Mouse (Mus musculus): ENCODE measurements around the gene Patj. TPM values are rescaled to one million over a fixed set of nuclear protein-coding genes. Genes with fewer than 3 reads are reported as not detected.

Gene Patj
- total and polyA plus RNA-seq, 3 experiments: 0.19 to 0.46 TPM; not detected in 1

- Histone ChIP-seq H3K27me3 (ENCODE audit: control insufficient read depth in 1 of 2, insufficient read depth in 2 of 2, low read length in 2 of 2) (no peaks in the 10 kb centered on the region), H3K27ac (ENCODE audit: control insufficient read depth, low read depth, low read length) (no peak overlapping the region), H3K9ac (ENCODE audit: control insufficient read depth, low read depth, low read length, poor library complexity, severe bottlenecking) (no peak overlapping the region), H3K4me1 (ENCODE audit: control insufficient read depth in 1 of 2, insufficient read depth in 2 of 2, low read length in 2 of 2) (no peaks in the 10 kb centered on the region), H3K79me2 (ENCODE audit: control insufficient read depth, insufficient read depth, low read length, poor library complexity) (no peaks in the 10 kb centered on the region), H3K4me3 (ENCODE audit: control insufficient read depth in 1 of 2, insufficient read depth in 1 of 2, low read depth in 2 of 2, low read length in 2 of 2) (no peak overlapping the region), H3K36me3 (ENCODE audit: control insufficient read depth in 1 of 2, insufficient read depth in 2 of 2, low read length in 2 of 2) (no peaks in the 10 kb centered on the region), H3K9me3 (replicated peaks; ENCODE audit: insufficient read depth, low read length) (no peaks in the 10 kb centered on the region)
- no peak for DNase-seq (ENCODE audit: low read depth, low spot score)
- TF ChIP-seq MAX (IDR thresholded peaks at IDR 0.05; ENCODE audit: low read length) (no peak), ZMIZ1 (IDR thresholded peaks at IDR 0.05; ENCODE audit: low read depth, low read length) (no peak), USF1 (IDR thresholded peaks at IDR 0.05; ENCODE audit: low read depth, low read length) (no peak), E2F4 (IDR thresholded peaks at IDR 0.05; ENCODE audit: borderline replicate concordance, low read depth, low read length) (no peak), SMC3 (IDR thresholded peaks at IDR 0.05; ENCODE audit: low read depth, low read length) (no peak), MAFK (IDR thresholded peaks at IDR 0.05; ENCODE audit: borderline replicate concordance, low read depth, low read length) (no peak), BHLHE40 (IDR thresholded peaks at IDR 0.05; ENCODE audit: borderline replicate concordance, low read depth, low read length) (no peak), RCOR1 (IDR thresholded peaks at IDR 0.05; ENCODE audit: low read depth, low read length) (no peak), GABPA (IDR thresholded peaks at IDR 0.05; ENCODE audit: low read depth, low read length) (no peak), CTCF (IDR thresholded peaks at IDR 0.05 in 2 of 3, conservative IDR thresholded peaks at IDR 0.05 in 1 of 3; ENCODE audit: control insufficient read depth in 1 of 3, insufficient read depth in 1 of 3, low read depth in 2 of 3, low read length in 3 of 3, poor library complexity in 1 of 3, severe bottlenecking in 1 of 3) (no peak), POLR2A (IDR thresholded peaks at IDR 0.05; ENCODE audit: control insufficient read depth in 1 of 2, insufficient read depth in 1 of 2, low read depth in 1 of 2, low read length in 2 of 2, poor library complexity in 1 of 2) (no peak), SIN3A (IDR thresholded peaks at IDR 0.05; ENCODE audit: low read length) (no peak), KAT2A (conservative IDR thresholded peaks at IDR 0.05; ENCODE audit: low read depth, low read length) (no peak), TAL1 (IDR thresholded peaks at IDR 0.05; ENCODE audit: low read length) (no peak), CHD1 (IDR thresholded peaks at IDR 0.05; ENCODE audit: low read depth, low read length) (no peak), MAZ (IDR thresholded peaks at IDR 0.05; ENCODE audit: low read depth, low read length) (no peak), TBP (IDR thresholded peaks at IDR 0.05; ENCODE audit: low read depth, low read length) (no peak), NRF1 (IDR thresholded peaks at IDR 0.05; ENCODE audit: insufficient read depth, low read depth, low read length, poor library complexity, severe bottlenecking) (no peak), MYB (IDR thresholded peaks at IDR 0.05; ENCODE audit: low read depth, low read length) (no peak)
Observed at GRCm38 (mm10) chr4:98686678-98687267, 291.2 kb downstream of the Patj start.

GRCm38 (mm10) chr4:98688116-98688515, 292.5 kb downstream of the Patj start:
- H3K79me2 ChIP-seq (ENCODE audit: control insufficient read depth, insufficient read depth, low read length, poor library complexity): no peaks in the 10 kb centered on the region
- no peaks in the 10 kb centered on the region for H3K4me1 ChIP-seq (ENCODE audit: control insufficient read depth in 1 of 2, insufficient read depth in 2 of 2, low read length in 2 of 2)
- H3K9ac ChIP-seq (ENCODE audit: control insufficient read depth, low read depth, low read length, poor library complexity, severe bottlenecking): no peak overlapping the region
- H3K9me3 ChIP-seq (replicated peaks; ENCODE audit: insufficient read depth, low read length): no peaks in the 10 kb centered on the region
- no peak for DNase-seq (ENCODE audit: low read depth, low spot score)
- H3K27me3 ChIP-seq (ENCODE audit: control insufficient read depth in 1 of 2, insufficient read depth in 2 of 2, low read length in 2 of 2): no peaks in the 10 kb centered on the region
- H3K27ac ChIP-seq (ENCODE audit: control insufficient read depth, low read depth, low read length): no peak overlapping the region
- H3K36me3 ChIP-seq (ENCODE audit: control insufficient read depth in 1 of 2, insufficient read depth in 2 of 2, low read length in 2 of 2): no peaks in the 10 kb centered on the region
- no peak overlapping the region for H3K4me3 ChIP-seq (ENCODE audit: control insufficient read depth in 1 of 2, insufficient read depth in 1 of 2, low read depth in 2 of 2, low read length in 2 of 2)
- TF ChIP-seq NELFE (IDR thresholded peaks at IDR 0.05; ENCODE audit: low read depth, low read length) (no peak), E2F4 (IDR thresholded peaks at IDR 0.05; ENCODE audit: borderline replicate concordance, low read depth, low read length) (no peak), MAFK (IDR thresholded peaks at IDR 0.05; ENCODE audit: borderline replicate concordance, low read depth, low read length) (no peak), ZC3H11A (IDR thresholded peaks at IDR 0.05; ENCODE audit: low read depth, low read length) (no peak), NRF1 (IDR thresholded peaks at IDR 0.05; ENCODE audit: insufficient read depth, low read depth, low read length, poor library complexity, severe bottlenecking) (no peak), POLR2AphosphoS5 (IDR thresholded peaks at IDR 0.05; ENCODE audit: borderline replicate concordance, low read depth, low read length) (no peak), CHD2 (IDR thresholded peaks at IDR 0.05; ENCODE audit: low read length) (no peak), MYB (IDR thresholded peaks at IDR 0.05; ENCODE audit: low read depth, low read length) (no peak), MAZ (IDR thresholded peaks at IDR 0.05; ENCODE audit: low read depth, low read length) (no peak), KAT2A (conservative IDR thresholded peaks at IDR 0.05; ENCODE audit: low read depth, low read length) (no peak), POLR2A (IDR thresholded peaks at IDR 0.05; ENCODE audit: control insufficient read depth in 1 of 2, insufficient read depth in 1 of 2, low read depth in 1 of 2, low read length in 2 of 2, poor library complexity in 1 of 2) (no peak), GATA1 (IDR thresholded peaks at IDR 0.05; ENCODE audit: low read depth, low read length) (no peak), EP300 (IDR thresholded peaks at IDR 0.05; ENCODE audit: low read depth in 1 of 2, low read length in 2 of 2) (no peak), JUND (IDR thresholded peaks at IDR 0.05; ENCODE audit: low read depth, low read length) (no peak), MAX (IDR thresholded peaks at IDR 0.05; ENCODE audit: low read length) (no peak), MXI1 (IDR thresholded peaks at IDR 0.05; ENCODE audit: low read depth, low read length) (no peak), POLR2AphosphoS2 (IDR thresholded peaks at IDR 0.05; ENCODE audit: low read length) (no peak), ZNF384 (IDR thresholded peaks at IDR 0.05; ENCODE audit: low read depth, low read length) (no peak)
